Mouse (Mus musculus): Measurements from ENCODE around the gene Plxdc1.

DNA sequence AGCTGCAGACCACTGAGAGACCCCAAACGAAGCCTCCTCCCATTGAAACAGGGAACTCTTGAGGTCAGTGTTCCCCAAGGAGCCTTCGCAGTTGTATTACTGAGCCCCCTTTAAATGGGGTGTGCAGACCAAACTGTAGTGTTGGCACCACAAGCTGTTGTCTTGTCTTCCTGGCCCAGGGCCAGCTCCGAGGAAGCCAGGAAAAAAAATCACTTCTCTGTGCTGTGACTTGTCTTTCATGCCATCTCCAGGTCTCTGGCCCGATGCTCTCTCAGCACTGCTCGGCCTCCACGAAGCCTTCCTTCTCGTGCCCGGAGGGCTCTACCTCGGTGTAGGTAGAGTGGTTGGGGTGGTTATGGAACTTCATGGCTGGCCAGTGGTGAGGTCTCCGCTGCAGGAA lies 62.0 kb downstream of the Plxdc1 start:
- TF ChIP-seq CTCF (IDR thresholded peaks at IDR 0.05; ENCODE audit: low read depth, low read length) (no peak), POLR2A (IDR thresholded peaks at IDR 0.05; ENCODE audit: insufficient read depth, low read length) (no peak)
